ENCODE assay signal across 8 mouse cellular contexts in the genomic region with DNA sequence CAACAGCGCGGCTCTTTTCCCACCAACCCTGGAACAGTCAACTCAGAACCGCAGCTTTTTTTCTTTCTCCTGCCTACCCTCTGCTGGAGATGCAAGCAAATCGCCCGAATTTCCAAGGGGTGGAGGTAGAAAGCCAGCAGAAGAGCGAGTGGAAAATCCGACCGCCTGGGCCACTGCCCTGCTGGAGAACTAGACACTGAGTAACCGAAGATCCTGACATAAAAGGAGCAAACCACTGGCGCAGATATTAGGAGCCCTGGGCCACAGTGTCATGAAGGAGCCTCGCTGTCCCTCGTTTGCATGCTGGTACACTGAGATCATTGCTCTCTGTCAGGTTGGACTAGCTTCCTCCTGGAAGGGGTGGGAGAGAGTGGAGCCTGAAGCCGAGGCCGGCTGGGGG. TPM values are rescaled to one million over a fixed set of nuclear protein-coding genes. Genes with fewer than 3 reads are reported as not detected.
DNase-seq lines count a peak whose midpoint lies in the region; ATAC-seq lines count a peak whose summit lies in the region.

No protein-coding gene starts in this region.

- no peaks in the 10 kb centered on the region for H3K9me3 ChIP-seq in forebrain, embryonic 13.5 days (replicated peaks)
- H3K9me3 ChIP-seq in stomach, embryonic 16.5 days (replicated peaks; ENCODE audit: control insufficient read depth, low read length): no peaks in the 10 kb centered on the region
- H3K9me3 ChIP-seq in liver, embryonic 12.5 days (replicated peaks): no peaks in the 10 kb centered on the region

- peaks cover 11% of the 10 kb centered on the region for H3K4me1 ChIP-seq in forebrain, embryonic 13.5 days
- H3K4me1 ChIP-seq in stomach, embryonic 16.5 days (ENCODE audit: control insufficient read depth, insufficient read depth, low read length): peaks cover 21% of the 10 kb centered on the region
- H3K4me1 ChIP-seq in liver, embryonic 12.5 days: peaks cover 9% of the 10 kb centered on the region; the same call in 1 of the 2 replicates

- ATAC-seq in forebrain, embryonic 13.5 days: 0 out of 2 replicates have a peak, but pooled peaks have one; percentile 21
- peak; percentile 46; the same call in 1 of the 2 replicates for ATAC-seq in stomach, embryonic 16.5 days (ENCODE audit: insufficient read depth, low FRiP score)
- ATAC-seq in liver, embryonic 12.5 days: no peak

- under 1% methylated on average over 14 of the region's 14 CpGs for WGBS in forebrain, embryonic 13.5 days
- 7% methylated on average over 14 of the region's 14 CpGs for WGBS in stomach, embryonic 16.5 days
- WGBS in liver, embryonic 12.5 days (ENCODE audit: insufficient replicate concordance): 6% methylated on average over 14 of the region's 14 CpGs

- H3K27ac ChIP-seq in forebrain, embryonic 13.5 days: no peak overlapping the region
- peak overlapping the region; percentile 73 for H3K27ac ChIP-seq in stomach, embryonic 16.5 days (ENCODE audit: low read length)
- H3K27ac ChIP-seq in liver, embryonic 12.5 days: no peak overlapping the region

- no peaks in the 10 kb centered on the region for H3K36me3 ChIP-seq in forebrain, embryonic 13.5 days (ENCODE audit: poor library complexity, severe bottlenecking)
- no peaks in the 10 kb centered on the region for H3K36me3 ChIP-seq in stomach, embryonic 16.5 days (ENCODE audit: control insufficient read depth, insufficient read depth, low read length)
- H3K36me3 ChIP-seq in liver, embryonic 12.5 days: no peaks in the 10 kb centered on the region

- DNase-seq in right cerebral cortex, adult 18-20 months: peak; percentile 20
- DNase-seq in right cerebral cortex, postnatal 36 days (ENCODE audit: low spot score in 2 of 2): no peak
- peak; percentile 40 to 61 for DNase-seq in kidney, postnatal 4 days
- no peak for DNase-seq in adipocyte (ENCODE audit: low spot score)
- no peak for DNase-seq in spleen, adult 12 weeks (ENCODE audit: low spot score)

- H3K4me2 ChIP-seq in forebrain, embryonic 13.5 days: no peak overlapping the region
- peak overlapping the region; percentile 30; the same call in 1 of the 2 replicates for H3K4me2 ChIP-seq in stomach, embryonic 16.5 days (ENCODE audit: low read depth, low read length)
- H3K4me2 ChIP-seq in liver, embryonic 12.5 days: no peak overlapping the region

- no peak overlapping the region for H3K9ac ChIP-seq in forebrain, embryonic 13.5 days
- H3K9ac ChIP-seq in stomach, embryonic 16.5 days (ENCODE audit: low read length): peak overlapping the region; percentile 60; the same call in 1 of the 2 replicates
- no peak overlapping the region for H3K9ac ChIP-seq in liver, embryonic 12.5 days

- peaks cover 83% of the 10 kb centered on the region for H3K27me3 ChIP-seq in forebrain, embryonic 13.5 days
- peaks cover 11% of the 10 kb centered on the region for H3K27me3 ChIP-seq in stomach, embryonic 16.5 days (ENCODE audit: control insufficient read depth, insufficient read depth, low read length)
- H3K27me3 ChIP-seq in liver, embryonic 12.5 days (replicated peaks): peaks cover 68% of the 10 kb centered on the region

- H3K4me3 ChIP-seq in forebrain, embryonic 13.5 days: no peak overlapping the region
- 0 out of 2 replicates have a peak overlapping the region, but pooled peaks have one; percentile 0 for H3K4me3 ChIP-seq in stomach, embryonic 16.5 days (replicated peaks; ENCODE audit: low read length)
- H3K4me3 ChIP-seq in liver, embryonic 12.5 days: no peak overlapping the region

RNA-seq across cellular contexts. Expression of a gene that starts 49.6 kb away (rescaled TPM):
- polyA plus RNA-seq in forebrain, embryonic 13.5 days (2015; fragmentation: Nextera tagmentation; extraction: Ambion mirVana): not detected in 2 replicates
- polyA plus RNA-seq in stomach, embryonic 16.5 days (2015; fragmentation: Nextera tagmentation; extraction: Ambion mirVana): not detected in 2 replicates
- polyA plus RNA-seq in liver, embryonic 12.5 days (2016; fragmentation: Nextera tagmentation; extraction: Ambion mirVana): not detected in 2 replicates

Comparison
In these comparisons a context has a peak if more than half of its experiments do, and no peak if none do; other contexts are left out.
1. DNase-seq: peak in right cerebral cortex, adult 18-20 months (single experiment) and kidney, postnatal 4 days (2 of 2); none in right cerebral cortex, postnatal 36 days (0 of 2), adipocyte (single experiment) and spleen, adult 12 weeks (single experiment).